Mouse (Mus musculus) T-helper 2 cell (primary cell): ENCODE results near the gene 6330409D20Rik.

Experiments
- in situ Hi-C: fragments of 300-600 bp; cut with MboI, MseI; formaldehyde crosslinking; loops from one replicate; pipeline ENCODE4 v1.15.1; 2025; ENCODE audit warnings: high pct_unique_total_duplicates

The 6330409D20Rik gene

DNA sequence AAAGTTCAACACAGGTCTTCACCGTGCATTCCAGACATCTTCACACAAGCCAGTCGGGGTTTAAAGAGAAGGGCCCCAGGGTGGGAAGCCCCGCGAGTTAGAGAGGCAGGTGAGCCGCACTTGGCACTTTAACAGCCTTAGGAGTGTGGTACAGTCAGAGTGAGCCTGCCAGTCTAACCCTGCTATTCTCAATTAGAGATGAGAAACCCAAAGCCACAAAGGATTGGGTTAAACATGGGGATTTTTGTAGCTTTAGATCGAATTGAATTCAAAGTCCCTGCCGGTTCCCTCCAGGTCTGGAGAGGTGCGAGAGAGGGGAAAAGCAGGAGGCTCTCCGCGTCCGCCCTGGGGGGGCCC lies at the start of gene 6330409D20Rik:
Gene 6330409D20Rik, minus strand, starts transcription at position 101 of the 357 bp plus-strand sequence.
- in situ Hi-C loops = no loop called here

DNA sequence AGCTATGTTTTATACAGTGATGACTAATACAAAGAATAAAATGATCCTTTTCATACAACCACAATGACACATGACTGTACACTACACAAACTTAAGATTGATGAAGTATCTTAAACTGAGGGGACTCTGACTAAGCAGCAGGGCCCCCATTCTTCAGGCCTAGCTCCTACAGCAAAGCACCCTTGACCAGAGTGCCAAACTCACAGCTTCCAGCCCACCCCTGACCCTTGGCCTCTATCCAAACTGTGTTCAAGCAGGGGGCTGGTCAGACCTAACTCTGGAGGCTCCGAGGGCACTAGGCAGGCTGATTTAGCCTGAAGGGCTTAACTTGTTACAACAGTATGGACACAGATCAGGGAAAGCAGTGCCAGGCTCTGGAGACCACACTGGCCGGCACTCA lies 47.8 kb upstream of the 6330409D20Rik start:
- in situ Hi-C loops = no loop called here

GRCm38 (mm10) chr2:32787176-32787575 lies 46.4 kb upstream of the 6330409D20Rik start:
- in situ Hi-C loops = no loop called here

- in situ Hi-C loops = no loop called here
Measured at GRCm38 (mm10) chr2:32784048-32784681, 43.3 kb upstream of the 6330409D20Rik start, which contains the start of gene Cfap157. TSS of gene Cfap157 (minus strand) at chr2:32784428.

- in situ Hi-C loops = no loop called here
Measured at GRCm38 (mm10) chr2:32781710-32782109, 40.9 kb upstream of the 6330409D20Rik start.

DNA sequence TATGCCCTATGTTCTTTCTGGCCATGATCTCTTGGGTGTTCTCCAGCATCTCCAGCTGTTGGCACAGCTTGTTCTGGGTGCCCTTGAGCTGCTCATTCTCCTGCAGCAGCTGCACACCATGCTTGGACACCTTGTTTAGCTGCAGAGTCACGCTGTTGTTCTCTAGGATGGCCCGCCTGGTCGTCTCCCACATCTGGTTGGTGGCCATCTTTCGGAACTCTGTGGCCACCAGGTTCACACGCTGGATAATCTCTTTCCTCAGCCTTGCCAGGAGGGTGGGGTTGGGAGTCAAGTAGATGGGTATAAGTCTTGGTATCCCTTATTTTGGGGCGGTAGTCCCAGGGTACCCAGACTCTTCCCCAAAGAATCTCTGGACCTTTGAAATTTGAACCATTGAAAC lies 38.9 kb upstream of the 6330409D20Rik start:
- in situ Hi-C loops = loop anchor here (5.0 kb wide), 1 partner anchor 78 kb away; no protein-coding TSS in a partner anchor

DNA sequence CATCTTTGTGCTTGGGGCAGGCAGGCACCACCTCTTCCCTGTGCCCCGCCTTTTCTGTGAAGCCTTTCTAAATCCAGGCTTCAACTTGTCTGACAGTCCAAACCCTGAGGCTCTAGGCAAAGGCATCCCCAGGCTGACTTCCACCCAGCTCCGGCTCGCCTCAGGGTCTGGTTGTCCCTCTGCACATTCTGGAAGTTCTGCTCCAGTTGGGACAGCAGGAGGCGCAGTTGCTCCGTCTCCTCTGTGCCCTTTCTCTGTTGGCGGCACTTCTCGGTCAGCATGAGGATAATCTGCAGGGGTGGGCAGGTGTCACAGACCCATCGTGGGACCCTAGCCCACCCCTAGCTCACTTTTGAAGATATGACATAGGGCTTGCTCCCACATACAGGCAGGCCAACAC lies 38.3 kb upstream of the 6330409D20Rik start:
- in situ Hi-C loops = loop anchor here (5.0 kb wide), 1 partner anchor 78 kb away; no protein-coding TSS in a partner anchor

GRCm38 (mm10) chr2:32778081-32778480 lies 37.3 kb upstream of the 6330409D20Rik start:
- in situ Hi-C loops = loop anchor here (5.0 kb wide), 1 partner anchor 79 kb away; no protein-coding TSS in a partner anchor

- in situ Hi-C loops = loop anchor here (5.0 kb wide), 1 partner anchor 81 kb away; no protein-coding TSS in a partner anchor
Measured at GRCm38 (mm10) chr2:32776192-32776591, 35.4 kb upstream of the 6330409D20Rik start.

- in situ Hi-C loops = loop anchor here (5.0 kb wide), 1 partner anchor 82 kb away; no protein-coding TSS in a partner anchor
Measured at GRCm38 (mm10) chr2:32775359-32776074, 34.7 kb upstream of the 6330409D20Rik start, which contains the start of the genes Ttc16 and Ptrh1. TSS of gene Ttc16 (minus strand) at chr2:32775633. TSS of gene Ptrh1 (plus strand) at chr2:32775786.

DNA sequence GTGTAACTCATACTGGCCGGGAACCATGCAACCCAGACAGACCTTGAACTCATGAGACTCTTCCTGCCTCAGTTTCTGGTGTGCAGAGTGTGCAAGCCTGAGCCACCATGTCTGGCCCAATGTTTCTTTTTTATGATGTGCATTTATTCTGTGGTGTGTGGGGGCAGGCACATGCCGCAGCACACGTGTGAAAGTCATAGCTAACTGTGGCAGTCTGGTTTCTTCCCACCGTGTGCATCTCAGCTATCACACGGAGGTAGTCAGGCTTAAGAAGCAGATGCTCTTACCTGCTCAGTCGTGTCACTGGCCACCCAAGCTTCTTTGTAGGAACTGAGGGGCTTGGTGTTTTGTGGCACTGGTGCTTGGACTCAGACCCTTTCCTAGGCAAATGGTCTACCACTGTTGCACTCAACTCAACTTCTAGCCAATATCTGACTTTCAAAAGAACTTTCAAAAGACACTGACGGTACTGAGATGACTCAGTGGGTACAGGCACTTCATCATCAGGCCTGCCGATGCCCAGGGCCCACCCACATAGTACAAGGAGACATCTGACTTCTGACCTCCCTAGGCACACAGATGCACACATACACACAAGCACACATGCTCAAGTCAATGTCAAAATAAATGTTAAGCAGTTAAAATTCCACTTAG lies 31.9 kb upstream of the 6330409D20Rik start:
- in situ Hi-C loops = no loop called here

- in situ Hi-C loops = no loop called here
Measured at GRCm38 (mm10) chr2:32771886-32772285, 31.1 kb upstream of the 6330409D20Rik start.

- in situ Hi-C loops = no loop called here
Measured at GRCm38 (mm10) chr2:32769327-32770085, 28.7 kb upstream of the 6330409D20Rik start.

DNA sequence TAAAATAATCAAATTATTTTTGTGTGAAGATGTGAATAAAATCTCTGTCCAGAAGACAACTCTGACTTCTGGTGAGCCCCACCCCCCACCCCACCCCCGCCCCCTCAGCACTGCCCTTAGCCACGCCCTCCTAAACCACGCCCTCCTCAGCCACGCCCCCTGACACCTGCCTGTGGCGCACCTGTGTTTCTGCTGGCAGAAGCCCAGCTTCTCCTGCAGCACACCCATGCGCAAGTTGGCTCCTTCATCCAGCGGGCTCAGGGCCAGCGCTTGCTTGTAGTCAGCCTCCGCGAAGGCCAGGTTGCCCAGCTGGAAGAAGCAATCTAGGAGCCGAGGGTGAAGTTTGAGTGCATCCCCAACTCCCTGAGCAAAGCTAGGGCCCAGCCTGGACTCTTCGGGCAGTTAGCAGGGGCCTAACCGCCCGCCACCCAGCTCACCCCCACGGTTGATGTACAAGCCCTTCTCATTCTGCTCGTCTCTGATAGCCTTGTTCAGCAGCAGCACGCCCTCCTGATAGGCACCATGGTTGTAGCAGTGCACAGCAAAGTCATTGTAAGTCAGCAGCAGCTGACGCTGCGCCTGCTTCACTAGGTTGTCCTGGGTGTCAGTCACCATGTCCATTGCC lies 28.0 kb upstream of the 6330409D20Rik start:
- in situ Hi-C loops = no loop called here

- in situ Hi-C loops = no loop called here
Measured at GRCm38 (mm10) chr2:32767241-32767640, 26.4 kb upstream of the 6330409D20Rik start.

DNA sequence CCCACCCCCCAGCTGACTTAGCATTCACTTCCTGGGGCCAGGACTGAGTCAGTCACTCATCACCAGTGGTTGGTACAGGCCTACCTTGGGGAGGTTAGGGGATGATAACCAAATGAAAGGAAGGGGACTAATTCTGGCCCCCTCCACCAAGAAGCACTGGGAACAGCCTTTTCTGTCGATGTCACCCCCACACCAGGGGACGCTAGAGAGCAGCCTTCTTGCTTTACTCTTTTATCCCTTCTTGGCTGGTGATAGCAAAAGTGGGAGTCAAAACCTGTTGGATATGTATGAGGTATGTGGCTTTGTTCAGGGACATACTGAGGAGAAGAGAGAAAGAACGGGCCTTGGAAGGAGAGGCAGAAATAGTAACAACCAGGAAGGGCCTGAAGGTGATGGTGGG lies 22.5 kb upstream of the 6330409D20Rik start:
- in situ Hi-C loops = no loop called here

- in situ Hi-C loops = no loop called here
Measured at GRCm38 (mm10) chr2:32761859-32762258, 21.0 kb upstream of the 6330409D20Rik start.

DNA sequence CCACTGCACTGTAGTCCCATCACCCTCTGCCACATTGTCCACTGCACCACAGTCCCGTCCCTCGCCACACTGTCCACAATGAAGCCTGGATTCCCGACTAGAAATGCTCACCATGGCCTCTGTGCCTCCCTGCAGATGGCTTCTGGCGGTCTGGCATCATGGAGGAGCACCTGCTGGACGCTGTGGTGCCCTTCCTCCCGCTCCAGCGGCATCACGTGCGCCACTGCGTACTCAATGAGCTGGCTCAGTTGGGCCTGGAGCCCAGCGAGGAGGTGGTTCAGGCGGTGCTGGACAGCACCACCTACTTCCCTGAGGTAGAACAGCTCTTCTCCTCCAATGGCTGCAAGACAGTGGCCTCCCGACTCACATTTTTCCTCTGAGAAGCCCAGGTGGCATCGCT lies 20.5 kb upstream of the 6330409D20Rik start:
- in situ Hi-C loops = no loop called here

DNA sequence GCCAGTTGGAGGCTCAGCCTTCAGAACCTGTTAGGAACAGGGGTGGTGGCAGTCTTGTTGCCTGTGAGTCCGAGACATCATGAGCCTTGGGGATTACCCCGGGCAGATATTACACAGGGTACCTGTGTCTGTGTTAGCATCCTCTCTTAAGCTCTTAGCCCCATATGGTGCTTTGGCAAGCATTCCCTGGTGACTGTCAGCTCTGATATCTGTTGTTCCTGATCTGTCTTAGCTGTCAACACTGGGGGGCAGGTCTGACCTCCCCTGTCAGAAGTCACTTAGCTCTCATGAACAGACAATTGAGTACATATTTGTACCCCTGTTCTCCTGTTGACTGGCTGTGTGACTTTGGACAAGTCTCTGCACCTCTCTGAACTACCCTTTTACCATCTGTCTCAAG lies 18.2 kb upstream of the 6330409D20Rik start:
- in situ Hi-C loops = no loop called here

GRCm38 (mm10) chr2:32758503-32758902 lies 17.7 kb upstream of the 6330409D20Rik start:
- in situ Hi-C loops = no loop called here
